14 mouse cellular contexts compared by ENCODE assay signal in genomic region chr2:28536766-28537633, GRCm38 (mm10). TPM values are rescaled to one million over a fixed set of nuclear protein-coding genes. Genes with fewer than 3 reads are reported as not detected.
DNase-seq lines count a peak whose midpoint lies in the region; ATAC-seq and TF ChIP-seq lines count a peak whose summit lies in the region.
"Had no signal": no experiment of that assay in that cellular context is flagged by ENCODE, and none has a peak within 500 bp of the region (broad histone marks: within the 10 kb centered on the region; RNA-seq: fewer than 3 reads in every experiment).

No protein-coding gene starts in this region.

- no peak overlapping the region for H3K9ac ChIP-seq in hindbrain, embryonic 11.5 days (ENCODE audit: low read depth, low read length)
- no peak overlapping the region for H3K9ac ChIP-seq in hindbrain, embryonic 12.5 days
- H3K9ac ChIP-seq in midbrain, embryonic 12.5 days (replicated peaks) = no peak overlapping the region

- 0 out of 2 replicates have a peak, but pooled peaks cover 6% of the 10 kb centered on the region for H3K27me3 ChIP-seq in hindbrain, embryonic 10.5 days (ENCODE audit: insufficient read depth, poor library complexity, severe bottlenecking)
- H3K27me3 ChIP-seq in hindbrain, embryonic 11.5 days (ENCODE audit: control insufficient read depth, insufficient read depth, low read length) = no peaks in the 10 kb centered on the region
- H3K27me3 ChIP-seq in hindbrain, embryonic 12.5 days = no peaks in the 10 kb centered on the region
- H3K27me3 ChIP-seq in midbrain, embryonic 12.5 days = no peaks in the 10 kb centered on the region

- peak overlapping the region; percentile 89 for H3K27ac ChIP-seq in hindbrain, embryonic 10.5 days
- H3K27ac ChIP-seq in hindbrain, embryonic 11.5 days (ENCODE audit: low read depth, low read length) = no peak overlapping the region
- H3K27ac ChIP-seq in cortical plate, adult 2 months (ENCODE audit: insufficient read depth, low read length) = peak overlapping the region; percentile 60; the same call in 1 of the 2 replicates
- H3K27ac ChIP-seq in hindbrain, embryonic 12.5 days = 0 out of 2 replicates have a peak overlapping the region, but pooled peaks have one; percentile 85
- peak overlapping the region; percentile 46 for H3K27ac ChIP-seq in midbrain, embryonic 12.5 days (replicated peaks)

- peaks cover 96% of the 10 kb centered on the region for H3K4me1 ChIP-seq in hindbrain, embryonic 10.5 days (replicated peaks)
- peaks cover 45% of the 10 kb centered on the region for H3K4me1 ChIP-seq in hindbrain, embryonic 11.5 days (replicated peaks; ENCODE audit: control insufficient read depth, insufficient read depth, low read length)
- H3K4me1 ChIP-seq in cortical plate, adult 2 months (ENCODE audit: control insufficient read depth, insufficient read depth, low read length) = peaks cover 31% of the 10 kb centered on the region
- peaks cover 89% of the 10 kb centered on the region for H3K4me1 ChIP-seq in hindbrain, embryonic 12.5 days
- peaks cover 86% of the 10 kb centered on the region for H3K4me1 ChIP-seq in midbrain, embryonic 12.5 days

- ATAC-seq in hindbrain, embryonic 11.5 days (ENCODE audit: low FRiP score) = no peak
- no peak for ATAC-seq in hindbrain, embryonic 12.5 days (ENCODE audit: low FRiP score)
- ATAC-seq in midbrain, embryonic 12.5 days (ENCODE audit: low FRiP score, low read depth) = no peak
- ATAC-seq in erythroblast, adult 5-6 weeks (replicated peaks; ENCODE audit: low FRiP score, poor library complexity, severe bottlenecking) = no peak
- ATAC-seq: activated CD4-positive, CD25-positive, alpha-beta regulatory T cell, adult 4 months had no signal

- TF ChIP-seq CTCF in cortical plate, adult 2 months (IDR thresholded peaks at IDR 0.05; ENCODE audit: extremely low read depth, insufficient read depth, low read length) = no peak

- no peak overlapping the region for H3K4me3 ChIP-seq in hindbrain, embryonic 10.5 days
- H3K4me3 ChIP-seq in hindbrain, embryonic 11.5 days (ENCODE audit: low read depth, low read length) = no peak overlapping the region
- H3K4me3 ChIP-seq in cortical plate, adult 2 months (ENCODE audit: insufficient read depth, low read length) = no peak overlapping the region
- H3K4me3 ChIP-seq in hindbrain, embryonic 12.5 days = no peak overlapping the region
- H3K4me3 ChIP-seq in midbrain, embryonic 12.5 days = no peak overlapping the region

- 74% methylated on average over 11 of the region's 11 CpGs for WGBS in hindbrain, embryonic 10.5 days
- WGBS in hindbrain, embryonic 11.5 days = 71% methylated on average over 11 of the region's 11 CpGs
- WGBS in hindbrain, embryonic 12.5 days = 72% methylated on average over 11 of the region's 11 CpGs
- 76% methylated on average over 11 of the region's 11 CpGs for WGBS in midbrain, embryonic 12.5 days

- H3K9me3 ChIP-seq in hindbrain, embryonic 10.5 days = no peaks in the 10 kb centered on the region
- no peaks in the 10 kb centered on the region for H3K9me3 ChIP-seq in hindbrain, embryonic 11.5 days (ENCODE audit: control insufficient read depth, low read length)
- H3K9me3 ChIP-seq in hindbrain, embryonic 12.5 days (replicated peaks) = no peaks in the 10 kb centered on the region
- no peaks in the 10 kb centered on the region for H3K9me3 ChIP-seq in midbrain, embryonic 12.5 days

- peaks cover 19% of the 10 kb centered on the region for H3K36me3 ChIP-seq in hindbrain, embryonic 10.5 days
- no peaks in the 10 kb centered on the region for H3K36me3 ChIP-seq in hindbrain, embryonic 11.5 days (ENCODE audit: control insufficient read depth, insufficient read depth, low read length)
- H3K36me3 ChIP-seq in hindbrain, embryonic 12.5 days = peaks cover 12% of the 10 kb centered on the region
- peaks cover 7% of the 10 kb centered on the region for H3K36me3 ChIP-seq in midbrain, embryonic 12.5 days

- no peak for DNase-seq in hindbrain, embryonic 10.5 days (ENCODE audit: low spot score)
- no peak for DNase-seq in hindbrain, embryonic 11.5 days (ENCODE audit: low spot score)
- no peak for DNase-seq in left cerebral cortex, adult 9 months (ENCODE audit: low spot score in 2 of 2)
- no peak for DNase-seq in c-Kit-positive CD71-positive TER-119-positive erythroid progenitor cells, embryonic 14.5 days (ENCODE audit: low spot score)
- DNase-seq: gastrocnemius, postnatal 10 days; kidney, postnatal 36 days; lung, adult 2 months had no signal

- TF ChIP-seq POLR2A in cortical plate, adult 2 months (IDR thresholded peaks at IDR 0.05; ENCODE audit: extremely low read depth, insufficient read depth, low read length) = no peak

- no peak overlapping the region for H3K4me2 ChIP-seq in hindbrain, embryonic 11.5 days (replicated peaks; ENCODE audit: low read depth, low read length)
- no peak overlapping the region for H3K4me2 ChIP-seq in hindbrain, embryonic 12.5 days (replicated peaks)
- no peak overlapping the region for H3K4me2 ChIP-seq in midbrain, embryonic 12.5 days (replicated peaks)

RNA-seq across cellular contexts. Expression of gene Ralgds, which starts 24.1 kb away (rescaled TPM):
- polyA plus RNA-seq in hindbrain, embryonic 10.5 days (2016; fragmentation: Nextera tagmentation; extraction: Ambion mirVana) = 48.5 and 67.5 TPM in 2 replicates
- polyA plus RNA-seq in hindbrain, embryonic 11.5 days (2014; fragmentation: Nextera tagmentation; extraction: Ambion mirVana) = 55.9 and 63.0 TPM in 2 replicates
- 107 and 112 TPM in 2 replicates for polyA plus RNA-seq in cortical plate, adult 2 months (2012; rRNA removed)
- 96.7 and 108 TPM in 2 replicates for polyA plus RNA-seq in hindbrain, embryonic 12.5 days (2016; fragmentation: Nextera tagmentation; extraction: Ambion mirVana)
- polyA plus RNA-seq in midbrain, embryonic 12.5 days (2016; fragmentation: Nextera tagmentation; extraction: Ambion mirVana) = 87.6 and 93.5 TPM in 2 replicates
- total RNA-seq in erythroblast, adult 5-6 weeks (2015; ENCODE audit: low replicate concordance) = 1.5 TPM in 1 of 2 replicates, not detected in the other
- 0.28 and 4.2 TPM in 2 replicates for total RNA-seq in erythroblast, adult 5-6 weeks (2017; ENCODE audit: low replicate concordance)

RNA-seq across cellular contexts. Expression of gene Cel, which starts 26.2 kb away (rescaled TPM):
- not detected in 2 replicates for polyA plus RNA-seq in hindbrain, embryonic 10.5 days (2016; fragmentation: Nextera tagmentation; extraction: Ambion mirVana)
- not detected in 2 replicates for polyA plus RNA-seq in hindbrain, embryonic 11.5 days (2014; fragmentation: Nextera tagmentation; extraction: Ambion mirVana)
- polyA plus RNA-seq in cortical plate, adult 2 months (2012; rRNA removed) = 0.06 and 0.08 TPM in 2 replicates
- polyA plus RNA-seq in hindbrain, embryonic 12.5 days (2016; fragmentation: Nextera tagmentation; extraction: Ambion mirVana) = not detected in 2 replicates
- polyA plus RNA-seq in midbrain, embryonic 12.5 days (2016; fragmentation: Nextera tagmentation; extraction: Ambion mirVana) = not detected in 2 replicates
- total RNA-seq in erythroblast, adult 5-6 weeks (2015; ENCODE audit: low replicate concordance) = not detected in 2 replicates
- not detected in 2 replicates for total RNA-seq in erythroblast, adult 5-6 weeks (2017; ENCODE audit: low replicate concordance)
- total RNA-seq: common myeloid progenitor, adult 5-6 weeks; gastrocnemius, postnatal 10 days had no signal
- polyA plus RNA-seq: activated CD4-positive, CD25-positive, alpha-beta regulatory T cell, adult 4 months; neural tube, embryonic 14.5 days had no signal

RNA-seq across cellular contexts. Expression of gene Gm10134, which starts 31.1 kb away (rescaled TPM):
- polyA plus RNA-seq in hindbrain, embryonic 10.5 days (2016; fragmentation: Nextera tagmentation; extraction: Ambion mirVana) = 0.70 TPM in 1 of 2 replicates, not detected in the other
- polyA plus RNA-seq in hindbrain, embryonic 11.5 days (2014; fragmentation: Nextera tagmentation; extraction: Ambion mirVana) = 0.73 TPM in 1 of 2 replicates, not detected in the other
- polyA plus RNA-seq in cortical plate, adult 2 months (2012; rRNA removed) = 0.79 TPM in 1 of 2 replicates, not detected in the other
- 1.8 and 2.8 TPM in 2 replicates for polyA plus RNA-seq in hindbrain, embryonic 12.5 days (2016; fragmentation: Nextera tagmentation; extraction: Ambion mirVana)
- polyA plus RNA-seq in midbrain, embryonic 12.5 days (2016; fragmentation: Nextera tagmentation; extraction: Ambion mirVana) = 1.5 TPM in 1 of 2 replicates, not detected in the other
- 5.9 TPM in 1 of 2 replicates, not detected in the other for total RNA-seq in erythroblast, adult 5-6 weeks (2015; ENCODE audit: low replicate concordance)
- not detected in 2 replicates for total RNA-seq in erythroblast, adult 5-6 weeks (2017; ENCODE audit: low replicate concordance)
- total RNA-seq: common myeloid progenitor, adult 5-6 weeks had no signal
- polyA plus RNA-seq: activated CD4-positive, CD25-positive, alpha-beta regulatory T cell, adult 4 months; neural tube, embryonic 14.5 days had no signal

RNA-seq across cellular contexts. Expression of gene Gbgt1, which starts 40.3 kb away (rescaled TPM):
- 0.14 TPM in 1 of 2 replicates, not detected in the other for polyA plus RNA-seq in hindbrain, embryonic 10.5 days (2016; fragmentation: Nextera tagmentation; extraction: Ambion mirVana)
- polyA plus RNA-seq in hindbrain, embryonic 11.5 days (2014; fragmentation: Nextera tagmentation; extraction: Ambion mirVana) = 0.38 and 1.1 TPM in 2 replicates
- 1.8 and 2.0 TPM in 2 replicates for polyA plus RNA-seq in cortical plate, adult 2 months (2012; rRNA removed)
- polyA plus RNA-seq in hindbrain, embryonic 12.5 days (2016; fragmentation: Nextera tagmentation; extraction: Ambion mirVana) = 0.67 and 0.72 TPM in 2 replicates
- 1.0 and 1.2 TPM in 2 replicates for polyA plus RNA-seq in midbrain, embryonic 12.5 days (2016; fragmentation: Nextera tagmentation; extraction: Ambion mirVana)
- not detected in 2 replicates for total RNA-seq in erythroblast, adult 5-6 weeks (2015; ENCODE audit: low replicate concordance)
- total RNA-seq in erythroblast, adult 5-6 weeks (2017; ENCODE audit: low replicate concordance) = not detected in 2 replicates
- total RNA-seq: common myeloid progenitor, adult 5-6 weeks had no signal
- polyA plus RNA-seq: activated CD4-positive, CD25-positive, alpha-beta regulatory T cell, adult 4 months had no signal

RNA-seq across cellular contexts. Expression of gene Gtf3c5, which starts 46.6 kb away (rescaled TPM):
- 59.8 and 61.0 TPM in 2 replicates for polyA plus RNA-seq in hindbrain, embryonic 10.5 days (2016; fragmentation: Nextera tagmentation; extraction: Ambion mirVana)
- 38.1 and 38.2 TPM in 2 replicates for polyA plus RNA-seq in hindbrain, embryonic 11.5 days (2014; fragmentation: Nextera tagmentation; extraction: Ambion mirVana)
- polyA plus RNA-seq in cortical plate, adult 2 months (2012; rRNA removed) = 20.7 and 23.3 TPM in 2 replicates
- polyA plus RNA-seq in hindbrain, embryonic 12.5 days (2016; fragmentation: Nextera tagmentation; extraction: Ambion mirVana) = 50.0 and 50.5 TPM in 2 replicates
- polyA plus RNA-seq in midbrain, embryonic 12.5 days (2016; fragmentation: Nextera tagmentation; extraction: Ambion mirVana) = 51.9 and 55.5 TPM in 2 replicates
- 4.0 and 6.3 TPM in 2 replicates for total RNA-seq in erythroblast, adult 5-6 weeks (2015; ENCODE audit: low replicate concordance)
- 2.8 and 2.9 TPM in 2 replicates for total RNA-seq in erythroblast, adult 5-6 weeks (2017; ENCODE audit: low replicate concordance)
